Mouse (Mus musculus) left cerebral cortex, postnatal 4 days (tissue): Measurements from ENCODE around the gene AL732309.1. TPM values are rescaled to one million over a fixed set of nuclear protein-coding genes. Genes with fewer than 3 reads are reported as not detected.

Source experiments
- DNase-seq: peaks from one replicate; pipeline ENCODE4 v3.0.0-alpha.2; 2022
- intact Hi-C: fragments of 180-260 bp; cut with DNase I; formaldehyde crosslinking; loops from one replicate; pipeline ENCODE4 v1.15.1; 2025
- total RNA-seq, 2 experiments: library from RNA; stranded (reverse); gene quantifications; 2 replicates each; pipeline ENCODE4 v1.2.3; 2021

The AL732309.1 gene
- 1 to 10 TPM; 2.4 to 7.7 TPM for total RNA-seq

DNA sequence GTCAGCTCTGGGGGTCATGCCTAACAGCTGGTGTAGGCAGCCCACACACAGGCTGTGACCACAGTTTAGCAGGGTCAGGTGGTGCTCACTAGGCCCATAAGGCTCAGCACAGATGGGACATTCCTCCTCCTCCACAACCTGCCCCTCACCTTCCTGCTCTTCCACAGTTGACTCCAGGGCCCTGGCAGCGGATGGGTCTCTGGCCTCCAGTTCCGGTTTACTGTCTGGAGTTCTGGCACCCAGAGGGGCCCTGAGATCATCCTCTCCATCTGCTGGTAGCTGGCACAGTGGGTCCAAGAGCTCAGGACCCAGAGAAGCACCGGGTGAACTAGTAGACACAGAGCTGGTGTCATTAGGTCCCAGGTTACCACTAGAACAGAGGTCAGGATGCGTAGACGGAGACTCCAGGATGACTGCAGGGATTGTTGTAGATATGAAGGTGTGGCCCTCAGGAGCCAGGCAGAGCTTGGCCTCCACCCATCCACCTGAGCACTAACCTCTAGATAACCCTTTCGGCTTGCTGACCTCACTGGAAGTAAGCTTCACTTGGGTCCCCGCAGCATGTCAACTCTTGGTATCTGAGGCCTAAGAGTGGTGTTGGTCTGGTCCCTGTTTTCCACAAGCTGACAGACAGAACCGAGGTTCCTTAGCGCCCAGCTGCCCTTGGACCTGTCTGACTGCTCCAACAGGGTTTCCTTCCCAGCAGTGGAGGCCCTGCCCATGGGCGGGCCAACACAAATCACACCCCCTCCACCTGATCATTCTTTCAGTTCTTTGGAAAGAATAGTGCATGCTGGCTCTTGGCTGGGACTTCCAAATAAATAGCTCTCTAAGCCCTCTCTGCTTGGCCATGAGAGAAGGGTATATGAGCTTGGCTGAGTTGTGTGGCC lies at the start of gene AL732309.1:
TSS of gene AL732309.1 (minus strand) at position 681 of the 890 bp plus-strand sequence.
- DNase-seq = no peak
- intact Hi-C loops = no loop called here

DNA sequence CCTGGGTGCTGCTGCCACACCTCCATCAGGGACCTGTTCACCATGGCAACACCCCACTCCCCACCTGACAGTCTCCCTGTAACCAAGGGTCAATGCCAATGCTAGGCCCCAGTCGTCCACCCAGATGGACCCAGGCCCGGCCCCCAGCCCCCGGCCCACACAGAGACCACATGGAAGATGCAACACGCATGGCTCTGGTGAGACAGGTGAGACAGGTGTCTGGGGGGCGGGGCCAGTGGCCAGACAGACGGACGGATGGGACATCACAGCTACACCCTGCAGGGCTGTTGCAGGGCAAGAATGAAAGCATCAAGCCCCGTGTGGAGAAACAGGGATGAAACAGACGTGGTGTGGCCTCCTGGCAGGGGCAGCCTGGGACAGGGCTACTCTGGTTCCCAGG lies 47.0 kb upstream of the AL732309.1 start:
- no peak for DNase-seq
- intact Hi-C loops = no loop called here

DNA sequence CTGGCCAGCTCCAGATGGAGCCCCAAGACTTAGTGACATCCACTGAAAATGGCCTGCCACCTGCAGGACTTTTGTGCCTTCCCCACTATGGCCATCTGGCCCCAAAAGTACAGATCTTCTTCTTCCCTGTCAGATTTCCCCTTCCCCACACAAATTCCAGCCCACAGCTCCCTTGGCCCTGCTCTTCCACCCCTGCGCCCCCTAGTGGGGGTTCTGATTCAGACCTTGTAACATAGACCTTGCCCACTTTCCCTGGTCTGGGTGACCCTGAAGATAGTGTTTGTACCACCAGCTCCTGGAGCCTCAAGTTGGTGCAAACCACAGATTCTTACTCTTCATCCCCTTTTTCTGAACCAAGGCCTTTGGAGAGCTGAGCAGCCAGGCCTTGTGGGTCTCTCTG lies 46.2 kb upstream of the AL732309.1 start:
- intact Hi-C loops = no loop called here
- DNase-seq = peak; percentile 87

DNA sequence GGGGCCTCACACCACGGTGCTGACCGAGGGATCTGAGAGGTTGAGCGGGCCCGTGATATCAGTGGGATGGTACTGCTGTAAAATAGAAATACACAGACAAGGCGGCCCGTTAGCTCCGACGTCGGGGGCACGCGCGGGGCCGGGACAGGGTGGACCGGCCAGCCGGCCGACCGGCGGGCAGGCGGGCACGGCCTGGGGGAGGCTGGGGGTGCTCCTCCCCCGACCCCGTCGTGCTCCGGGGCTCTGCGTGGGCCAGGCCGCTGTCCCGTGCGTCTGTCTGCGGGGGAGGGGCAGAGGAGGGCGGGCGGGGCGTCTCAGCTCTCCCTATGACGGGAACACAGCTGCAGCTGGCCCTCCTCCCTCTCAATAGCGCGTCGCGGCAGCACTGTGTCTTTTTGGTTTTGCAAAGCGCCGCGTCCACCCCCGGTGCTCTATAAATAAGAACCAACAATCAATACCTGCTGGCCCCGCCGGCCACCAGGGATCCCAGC lies 45.4 kb upstream of the AL732309.1 start:
- no peak for DNase-seq
- intact Hi-C loops = no loop called here

DNA sequence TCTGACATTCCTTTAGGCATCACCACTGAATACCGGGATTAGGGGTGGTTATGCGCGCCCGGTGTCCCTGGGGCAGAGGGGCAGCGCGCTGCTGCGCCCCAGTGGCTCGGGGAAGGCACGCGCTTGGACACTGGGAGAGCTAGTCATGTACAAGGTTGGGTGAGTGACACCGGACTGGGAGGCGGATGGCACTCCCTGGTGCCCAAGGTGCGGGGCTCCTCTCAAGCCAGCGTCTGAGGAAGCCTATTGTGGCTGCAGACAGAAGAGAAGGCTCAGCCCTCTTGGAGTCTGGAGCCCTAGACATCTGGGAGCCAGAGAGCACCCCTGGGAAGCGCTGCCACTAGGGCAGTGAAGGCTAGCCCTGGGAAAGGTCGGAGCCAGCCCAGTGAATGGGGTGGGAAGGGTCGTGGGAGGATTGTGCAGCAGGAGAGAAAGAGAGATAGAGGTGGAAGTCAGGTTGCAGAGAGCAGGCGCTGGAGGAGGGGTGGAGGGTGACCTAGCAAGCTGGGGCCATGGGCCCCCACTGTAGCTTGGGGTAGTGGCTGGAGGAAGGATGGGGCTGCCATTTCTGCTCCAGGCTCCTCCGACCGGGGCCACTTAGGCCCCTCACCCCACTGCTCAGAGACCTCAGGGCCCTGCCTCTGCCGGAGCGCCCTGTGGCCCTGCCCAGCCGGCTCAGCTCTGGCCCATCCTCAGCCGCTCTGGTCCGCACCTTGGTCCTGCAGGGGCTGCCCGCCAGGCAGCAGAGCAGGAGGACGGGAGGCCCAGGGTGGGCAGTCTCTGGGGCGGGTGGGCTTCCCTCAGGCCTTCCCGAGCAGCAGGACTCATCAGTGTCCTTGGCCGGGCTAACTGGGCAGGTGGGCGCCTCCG lies 44.8 kb upstream of the AL732309.1 start:
- intact Hi-C loops = no loop called here
- no peak for DNase-seq

DNA sequence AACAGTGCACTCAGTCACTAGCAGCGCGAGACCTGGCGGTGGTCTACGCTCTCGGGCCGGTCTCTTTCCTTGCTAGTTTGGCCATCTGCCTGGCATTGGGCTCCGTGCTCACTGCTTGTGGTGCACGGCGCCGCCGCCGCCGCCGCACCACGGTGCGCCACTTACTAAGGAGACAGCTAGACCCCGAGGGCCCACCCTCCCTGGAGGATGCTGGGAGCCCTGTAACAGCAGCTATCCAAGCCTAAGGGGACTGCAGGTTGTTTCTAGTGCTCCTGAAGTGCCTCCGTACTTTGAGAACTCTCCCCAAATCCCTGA lies 44.1 kb upstream of the AL732309.1 start:
- DNase-seq = peak; percentile 59
- intact Hi-C loops = no loop called here

DNA sequence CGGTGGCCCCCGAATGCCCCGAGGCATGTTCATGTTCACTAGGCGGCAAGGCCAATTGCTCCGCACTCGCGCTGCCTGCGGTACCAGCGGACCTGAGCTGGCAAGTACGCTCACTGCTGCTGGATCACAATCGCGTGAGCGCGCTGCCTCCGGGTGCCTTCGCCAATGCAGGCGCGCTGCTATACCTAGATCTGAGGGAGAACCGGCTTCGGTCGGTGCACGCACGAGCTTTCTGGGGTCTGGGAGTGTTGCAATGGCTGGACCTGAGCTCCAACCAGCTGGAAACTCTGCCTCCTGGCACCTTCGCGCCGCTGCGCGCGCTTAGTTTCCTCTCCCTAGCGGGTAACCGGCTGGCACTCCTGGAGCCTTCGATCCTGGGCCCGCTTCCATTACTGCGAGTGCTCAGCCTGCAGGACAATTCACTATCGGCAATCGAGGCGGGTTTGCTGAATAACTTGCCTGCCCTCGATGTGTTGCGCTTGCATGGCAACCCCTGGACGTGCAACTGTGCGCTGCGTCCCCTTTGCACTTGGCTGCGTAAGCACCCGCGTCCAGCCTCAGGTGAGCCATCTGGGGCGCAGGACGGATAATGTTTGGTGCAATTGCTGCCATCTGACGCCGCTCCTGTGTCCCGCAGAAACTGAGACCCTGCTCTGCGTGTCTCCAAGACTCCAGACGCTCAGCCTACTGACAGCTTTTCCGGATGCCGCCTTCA lies 43.6 kb upstream of the AL732309.1 start:
- peak; percentile 55 for DNase-seq
- intact Hi-C loops = no loop called here

DNA sequence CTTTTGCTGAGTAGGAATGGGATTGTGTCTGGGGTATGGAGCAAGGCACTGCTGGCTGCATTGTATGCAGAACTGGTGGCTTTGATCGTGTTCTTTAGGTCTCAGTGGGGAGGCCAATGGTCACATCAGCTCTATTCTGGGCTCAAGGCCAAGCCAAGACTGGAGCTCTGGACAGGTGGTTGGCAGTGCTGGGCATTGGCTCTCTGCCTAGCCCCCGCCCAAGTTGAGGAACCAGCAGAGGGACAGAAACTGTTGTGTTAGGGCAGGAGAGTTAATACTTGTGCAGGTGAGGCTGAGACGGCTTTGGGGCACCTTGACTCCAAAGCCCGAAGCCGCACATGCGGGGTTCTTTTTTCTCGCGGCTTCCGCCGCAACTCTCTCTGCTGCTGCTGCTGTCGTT lies 43.0 kb upstream of the AL732309.1 start, which contains the start of gene Lrrc26:
TSS of gene Lrrc26 (plus strand) at position 265 of the 400 bp plus-strand sequence.
- DNase-seq = peak; percentile 84
- intact Hi-C loops = no loop called here

DNA sequence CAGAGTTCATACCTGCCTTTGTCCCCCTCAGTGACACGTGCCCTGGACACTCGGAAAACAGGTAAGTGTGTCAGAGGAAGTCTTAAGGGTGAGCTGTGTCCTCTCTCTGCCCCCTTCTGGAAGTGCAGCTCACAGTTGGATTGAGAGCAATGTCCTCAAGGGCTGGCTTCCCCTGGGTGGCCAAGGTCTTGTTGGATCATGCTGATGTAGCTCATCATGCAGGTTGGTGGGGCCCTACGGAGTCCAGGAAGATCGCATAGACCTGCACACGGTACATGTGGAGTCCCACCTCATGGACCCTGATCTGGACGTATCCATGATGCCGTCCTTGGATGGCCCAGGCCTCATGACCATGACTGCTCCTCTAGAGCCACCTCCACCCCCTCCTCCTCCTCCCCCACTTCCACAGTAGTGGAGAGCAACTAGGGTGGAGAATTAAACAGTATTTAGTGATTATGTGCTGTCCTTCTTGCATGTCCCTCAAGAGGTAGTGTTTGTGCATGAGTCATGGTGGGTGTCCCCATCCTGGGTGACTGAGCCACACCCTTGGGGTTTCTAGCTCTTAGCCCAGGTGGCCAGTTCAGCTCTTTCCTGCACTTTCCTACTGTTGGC lies 42.2 kb upstream of the AL732309.1 start:
- intact Hi-C loops = no loop called here
- no peak for DNase-seq

DNA sequence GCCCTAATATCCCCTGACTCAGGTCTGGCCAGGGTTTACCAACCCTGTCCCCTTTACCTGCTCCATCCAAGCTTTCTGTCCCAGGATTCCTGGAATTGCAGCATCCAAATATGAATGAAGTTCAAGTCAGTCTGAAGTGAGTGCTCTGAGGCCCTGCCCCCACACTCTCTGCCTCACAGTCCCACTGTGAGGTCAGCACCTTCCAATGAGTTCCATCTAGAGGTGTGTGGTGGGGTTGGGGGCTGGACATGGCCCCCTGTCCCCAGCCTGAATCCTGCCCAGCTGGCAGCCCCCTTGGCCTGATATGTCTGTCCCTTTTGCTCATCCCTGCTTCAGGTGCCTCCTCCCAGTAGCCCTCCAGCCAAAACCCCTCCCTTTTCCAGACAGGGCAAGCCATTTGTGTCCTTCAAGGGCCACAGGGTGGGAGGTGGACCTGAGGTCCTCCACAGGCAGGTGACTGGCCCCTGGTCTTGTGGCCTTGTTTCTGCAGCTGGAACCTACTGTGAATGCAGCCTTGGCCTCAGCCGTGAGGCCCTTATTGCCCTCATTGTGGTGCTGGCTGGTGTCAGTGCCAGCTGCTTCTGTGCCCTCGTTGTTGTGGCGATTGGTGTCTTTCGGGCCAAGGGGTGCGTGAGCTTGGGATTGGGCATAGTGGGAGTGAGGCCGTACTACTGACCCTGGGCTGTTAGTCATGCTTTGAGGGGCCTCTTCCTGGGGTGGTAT lies 41.4 kb upstream of the AL732309.1 start, which contains the start of gene Tmem210:
TSS of gene Tmem210 (plus strand) at position 219 of the 723 bp plus-strand sequence.
- intact Hi-C loops = no loop called here
- no peak for DNase-seq

DNA sequence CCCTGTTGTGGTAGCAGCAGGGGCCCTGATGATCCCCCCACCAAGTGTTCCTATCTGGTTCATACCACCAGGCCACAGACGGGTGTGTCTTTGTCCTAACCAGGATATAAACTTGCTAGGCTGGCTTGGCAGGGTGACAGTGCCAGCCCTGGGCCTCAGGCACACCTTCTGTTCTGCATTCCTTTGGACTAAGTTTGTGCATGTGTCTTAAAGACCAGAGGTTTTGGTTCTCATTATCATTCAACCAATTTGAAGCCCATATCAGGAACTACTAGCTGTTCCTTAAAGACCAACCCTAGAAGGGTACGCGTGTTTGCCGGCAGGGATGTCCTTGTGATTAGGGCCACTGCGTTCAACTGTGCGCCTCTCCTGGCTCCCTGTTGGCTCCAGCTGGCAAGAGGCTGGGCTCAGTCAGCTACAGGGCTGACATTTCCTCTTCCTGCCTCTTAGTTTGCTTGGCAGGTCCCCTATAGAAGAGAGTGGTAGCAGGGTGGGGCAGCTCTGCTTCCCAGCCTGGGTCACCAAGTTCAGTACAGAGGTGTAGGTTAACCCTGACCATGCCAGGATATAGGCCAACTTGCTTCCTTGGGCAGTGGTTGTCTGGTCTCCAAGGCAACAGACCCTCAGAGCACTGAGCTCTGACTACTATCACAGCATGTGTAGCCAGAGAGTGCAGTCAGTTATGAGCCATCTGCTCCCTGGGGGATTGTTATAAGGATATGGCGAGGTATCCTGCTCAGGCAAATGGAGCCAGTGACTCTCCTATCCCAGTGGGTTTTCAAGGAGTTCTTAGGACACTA lies 40.4 kb upstream of the AL732309.1 start:
- DNase-seq = no peak

DNA sequence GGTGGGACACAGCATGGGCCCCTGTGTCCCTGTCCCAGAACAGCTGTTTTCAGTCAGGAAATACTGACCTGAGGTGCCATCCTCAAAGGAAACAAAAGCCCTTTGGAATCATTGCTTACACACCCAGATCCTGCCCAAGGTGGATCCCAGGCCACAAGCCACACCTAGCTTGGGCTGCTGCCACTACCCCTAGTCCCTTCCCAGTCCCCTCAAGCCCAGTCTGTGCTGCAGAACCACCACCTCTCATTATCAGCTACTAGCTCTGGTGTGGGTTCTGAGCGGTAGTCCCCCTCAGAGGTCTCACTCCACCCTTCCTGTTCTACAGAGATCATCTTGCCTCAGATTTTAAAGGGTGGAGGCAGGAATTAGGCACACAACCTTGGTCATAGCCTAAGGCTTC lies 39.7 kb upstream of the AL732309.1 start:
- intact Hi-C loops = no loop called here
- no peak for DNase-seq

More for the DNA sequence above, 40.4 kb upstream of the AL732309.1 start:
- intact Hi-C loops = no loop called here

DNA sequence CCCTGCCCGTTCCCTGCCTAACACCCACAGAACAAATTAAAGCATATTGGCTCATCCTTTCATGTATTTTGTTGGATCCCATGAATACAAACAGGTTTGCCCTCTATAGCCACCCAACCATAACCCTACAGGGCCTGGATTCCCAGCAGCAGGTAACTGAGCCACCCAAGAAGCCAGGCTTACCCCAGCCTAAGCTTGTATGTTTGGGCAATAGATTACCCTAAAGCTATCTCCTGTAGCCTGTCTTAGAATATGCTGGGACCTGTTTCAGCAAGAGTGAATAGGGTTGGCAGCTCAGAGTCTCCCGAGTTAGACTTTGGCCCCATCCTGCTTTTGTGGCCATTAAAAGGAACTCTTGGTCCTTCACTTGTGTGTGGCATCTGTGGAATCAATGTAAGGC lies 38.9 kb upstream of the AL732309.1 start:
- intact Hi-C loops = no loop called here
- DNase-seq = no peak

DNA sequence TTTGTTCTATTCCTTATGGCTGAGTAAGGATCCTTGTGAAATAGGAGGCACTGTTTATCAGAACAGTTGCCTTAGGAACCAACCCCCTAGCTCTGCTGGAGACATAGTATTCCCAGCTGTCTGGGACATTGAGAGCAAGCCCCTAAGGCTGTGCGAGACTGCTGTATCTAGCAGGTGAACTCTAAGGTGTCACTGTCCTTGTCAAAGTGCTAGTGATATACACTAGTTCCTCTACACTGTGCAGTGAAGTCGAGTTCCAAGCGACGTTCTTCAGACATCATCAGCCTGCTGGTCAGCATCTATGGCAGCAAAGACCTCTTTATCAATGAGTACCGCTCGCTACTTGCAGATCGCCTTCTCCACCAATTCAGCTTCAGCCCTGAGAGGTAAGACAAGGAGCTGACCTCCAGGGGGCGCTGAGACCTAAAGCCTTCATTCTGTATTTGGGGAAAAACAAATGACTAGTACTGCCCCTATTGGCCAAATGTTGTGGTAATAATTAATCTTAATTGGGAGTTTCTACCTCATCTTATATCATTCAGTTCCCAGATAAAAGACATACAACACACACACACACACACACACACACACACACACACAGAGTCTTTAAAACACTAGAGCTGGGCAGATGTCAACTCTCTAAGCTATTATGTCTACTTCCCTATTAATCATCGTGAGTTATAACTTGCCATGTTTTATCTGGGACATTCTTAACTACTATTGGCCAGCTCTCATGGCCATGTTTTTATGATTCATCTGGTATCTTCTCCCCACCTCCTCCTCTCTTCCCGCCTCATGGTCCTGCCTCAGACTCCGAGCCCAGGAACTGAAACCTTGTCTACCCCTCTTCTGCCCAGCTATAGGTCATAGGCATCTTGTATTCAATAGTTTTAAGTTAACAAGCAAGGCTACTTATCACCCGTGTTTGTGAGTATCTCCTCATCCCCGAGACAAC lies 32.5 kb upstream of the AL732309.1 start:
- DNase-seq = peak; percentile 92
- intact Hi-C loops = no loop called here

DNA sequence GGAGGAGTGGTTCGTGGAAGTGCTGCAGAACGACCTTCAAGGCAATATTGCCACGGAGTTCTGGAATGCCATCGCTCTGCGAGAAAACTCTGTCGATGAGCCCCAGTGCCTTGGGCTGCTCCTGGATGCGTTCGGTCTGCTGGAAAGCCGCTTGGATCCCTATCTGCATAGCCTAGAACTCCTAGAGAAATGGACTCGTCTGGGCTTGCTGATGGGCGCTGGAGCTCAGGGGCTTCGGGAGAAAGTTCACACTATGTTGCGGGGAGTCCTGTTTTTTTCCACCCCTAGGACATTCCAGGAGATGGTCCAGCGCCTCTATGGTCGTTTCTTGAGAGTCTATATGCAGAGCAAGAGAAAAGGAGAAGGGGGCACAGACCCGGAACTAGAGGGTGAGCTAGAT lies 26.3 kb upstream of the AL732309.1 start:
- no peak for DNase-seq
- intact Hi-C loops = no loop called here

DNA sequence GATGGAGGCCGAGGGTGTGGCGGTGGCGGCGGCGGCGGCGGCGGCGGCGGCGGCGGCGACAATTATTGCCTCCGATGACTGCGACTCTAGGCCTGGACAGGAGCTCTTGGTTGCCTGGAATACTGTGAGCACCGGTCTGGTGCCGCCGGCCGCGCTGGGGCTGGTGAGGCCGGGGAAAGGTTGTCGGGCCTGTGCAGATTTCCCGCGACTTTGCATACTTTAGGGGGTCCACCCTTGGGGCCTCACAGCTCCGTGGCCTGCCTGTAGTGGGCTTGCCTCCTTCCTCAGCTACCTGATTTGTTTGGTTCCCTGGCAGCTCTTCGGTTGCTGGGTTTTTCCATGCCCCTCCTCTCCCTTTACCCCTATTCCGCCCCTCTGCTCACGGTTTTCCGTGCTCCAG lies 25.9 kb upstream of the AL732309.1 start:
- intact Hi-C loops = no loop called here
- DNase-seq = no peak

DNA sequence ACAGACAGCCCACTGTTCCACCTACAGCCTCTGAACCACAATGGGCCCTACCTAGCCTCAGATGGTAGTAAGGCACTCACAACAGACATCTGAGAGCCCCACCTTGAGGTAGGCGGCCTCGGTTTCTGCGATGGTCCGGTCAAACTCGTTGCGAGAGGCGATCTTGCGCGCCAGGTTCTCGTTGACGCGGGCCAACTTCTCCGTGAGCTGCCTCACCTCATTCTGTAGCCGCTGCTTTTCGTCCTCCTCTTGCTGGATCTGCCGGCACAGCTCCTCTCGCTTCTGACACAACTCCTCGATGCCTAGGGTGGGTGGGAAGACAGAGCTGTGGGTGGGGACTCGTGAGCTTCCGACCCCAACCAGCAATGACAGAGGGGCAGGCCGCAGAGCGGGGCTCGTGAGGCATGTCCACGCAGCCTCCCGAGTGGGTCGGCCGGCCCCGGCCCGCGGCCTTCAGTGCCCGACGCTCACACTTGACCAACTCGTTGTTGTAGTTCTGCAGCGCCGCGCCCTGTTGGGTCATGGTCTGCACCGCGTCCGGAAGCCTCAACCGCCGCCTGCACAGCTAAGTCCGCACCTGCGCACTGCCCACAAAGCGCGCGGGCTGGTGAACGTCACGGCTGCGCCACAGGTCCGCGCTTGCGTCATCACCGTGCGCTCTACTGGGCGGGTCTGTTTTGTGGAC lies 25.3 kb upstream of the AL732309.1 start, which contains the start of the genes Ssna1 and Anapc2:
TSS of gene Ssna1 (minus strand) at position 612 of the 685 bp plus-strand sequence.
TSS of gene Anapc2 (plus strand) at position 652 of the 685 bp plus-strand sequence.
- intact Hi-C loops = no loop called here
- peak; percentile 98 for DNase-seq
